Mouse (Mus musculus) olfactory bulb, adult 2 months (tissue): ENCODE data around the gene Gas2. TPM values are rescaled to one million over a fixed set of nuclear protein-coding genes. Genes with fewer than 3 reads are reported as not detected.

Experiments
- H3K27ac ChIP-seq: fragments of 200-500 bp; 2 replicates; pipeline ENCODE4 v1.5.1; 2012; ENCODE audit warnings: low read depth, low read length; ENCODE audit not compliant: insufficient read depth
- H3K4me1 ChIP-seq: fragments of 200-500 bp; 2 replicates; pipeline ENCODE4 v1.6.1; 2012; ENCODE audit warnings: low read length; ENCODE audit not compliant: control insufficient read depth, insufficient read depth
- H3K4me3 ChIP-seq: fragments of 200-500 bp; 2 replicates; pipeline ENCODE4 v1.5.1; 2012; ENCODE audit warnings: mild to moderate bottlenecking, low read depth, low read length, moderate library complexity; ENCODE audit not compliant: insufficient read depth
- CTCF ChIP-seq: fragments of 200-500 bp; IDR thresholded peaks from 2 replicates; pipeline ENCODE4 v1.5.1; 2012; ENCODE audit warnings: low read depth, mild to moderate bottlenecking, low read length, moderate library complexity; ENCODE audit not compliant: insufficient read depth
- POLR2A ChIP-seq: fragments of 200-500 bp; IDR thresholded peaks from 2 replicates; pipeline ENCODE4 v1.6.1; 2012; ENCODE audit warnings: mild to moderate bottlenecking, low read depth, low read length, moderate library complexity; ENCODE audit not compliant: insufficient read depth
- WGBS: fragments of 180-500 bp; shearing (Covaris S2); methylation state at CpG from one replicate; pipeline ENCODE4 v1.1.7; 2018; 5-methylcytosine and 5-hydroxymethylcytosine counted together
- polyA plus RNA-seq: library from polyadenylated mRNA; stranded (reverse); fragments of >200 nt; gene quantifications from 2 replicates; pipeline ENCODE4 v1.2.4, GENCODE M21; 2012; ENCODE audit warnings: low replicate concordance; ENCODE audit not compliant: missing spikeins, insufficient read depth, insufficient read length

Gene Gas2
- not detected in 2 replicates for polyA plus RNA-seq

- peak; percentile 51 for TF ChIP-seq POLR2A
- TF ChIP-seq CTCF: no peak
- H3K4me3 ChIP-seq: peak within 1 kb of the TSS; percentile 84
- peaks cover 5% of the 10 kb centered on the region for H3K4me1 ChIP-seq
- peak within 1 kb of the TSS; percentile 83 for H3K27ac ChIP-seq
- 4% methylated on average over 105 of the region's 105 CpGs for WGBS
Observed at GRCm38 (mm10) chr7:51861250-51862096, at the start of gene Gas2. Gene Gas2, plus strand, starts transcription at chr7:51862015.

GRCm38 (mm10) chr7:51815473-51816282 is 46.1 kb upstream of the Gas2 start:
- no peak for TF ChIP-seq POLR2A
- TF ChIP-seq CTCF: no peak
- 15% methylated on average over 4 of the region's 4 CpGs for WGBS
- no peak overlapping the region for H3K27ac ChIP-seq
- H3K4me1 ChIP-seq: no peaks in the 10 kb centered on the region
- no peak overlapping the region for H3K4me3 ChIP-seq

GRCm38 (mm10) chr7:51816283-51816839 is 45.5 kb upstream of the Gas2 start:
- H3K27ac ChIP-seq: no peak overlapping the region
- H3K4me1 ChIP-seq: no peaks in the 10 kb centered on the region
- no peak overlapping the region for H3K4me3 ChIP-seq
- WGBS: 67% methylated on average over 3 of the region's 3 CpGs
- TF ChIP-seq POLR2A (no peak), CTCF (no peak)

- TF ChIP-seq POLR2A (no peak), CTCF (no peak)
- Histone ChIP-seq H3K4me1 (no peaks in the 10 kb centered on the region), H3K27ac (no peak overlapping the region), H3K4me3 (no peak overlapping the region)
- WGBS: 78% methylated on average over 3 of the region's 3 CpGs
Observed at GRCm38 (mm10) chr7:51818251-51818974, 43.4 kb upstream of the Gas2 start.

GRCm38 (mm10) chr7:51819891-51820290 is 41.9 kb upstream of the Gas2 start:
- Histone ChIP-seq H3K4me1 (no peaks in the 10 kb centered on the region), H3K4me3 (no peak overlapping the region), H3K27ac (no peak overlapping the region)
- WGBS: 53% methylated on average over 1 of the region's 1 CpGs
- TF ChIP-seq CTCF (no peak), POLR2A (no peak)

- no peak overlapping the region for H3K27ac ChIP-seq
- no peak overlapping the region for H3K4me3 ChIP-seq
- no peaks in the 10 kb centered on the region for H3K4me1 ChIP-seq
- no peak for TF ChIP-seq POLR2A
- TF ChIP-seq CTCF: no peak
- 52% methylated on average over 2 of the region's 2 CpGs for WGBS
Observed at GRCm38 (mm10) chr7:51821467-51821866, 40.3 kb upstream of the Gas2 start.

GRCm38 (mm10) chr7:51823562-51824338 is 38.1 kb upstream of the Gas2 start:
- no peak for TF ChIP-seq CTCF
- Histone ChIP-seq H3K4me3 (no peak overlapping the region), H3K27ac (no peak overlapping the region), H3K4me1 (no peaks in the 10 kb centered on the region)
- WGBS: 90% methylated on average over 7 of the region's 7 CpGs

GRCm38 (mm10) chr7:51831917-51832316 is 29.9 kb upstream of the Gas2 start:
- Histone ChIP-seq H3K27ac (no peak overlapping the region), H3K4me1 (no peaks in the 10 kb centered on the region), H3K4me3 (no peak overlapping the region)
- WGBS: 46% methylated on average over 7 of the region's 7 CpGs
- TF ChIP-seq POLR2A (no peak), CTCF (no peak)
